Mouse (Mus musculus) CD4-positive, CD25-positive, alpha-beta regulatory T cell, adult 4 months (primary cell): ENCODE results near the gene Rab4a. TPM values are rescaled to one million over a fixed set of nuclear protein-coding genes. Genes with fewer than 3 reads are reported as not detected.

Experiments used
- ATAC-seq: one replicate; pipeline ENCODE4 v1.8.0; 2017
- polyA plus RNA-seq, 2 experiments: library from polyadenylated mRNA; unstranded; fragments of 100-300 nt; shearing (Covaris generic); gene quantifications; one replicate each; pipeline ENCODE4 v1.2.1; 2017

The Rab4a gene
- polyA plus RNA-seq, 2 experiments from 2014 or later = 2.7 to 9.6 TPM

- no peak for ATAC-seq
Observed at GRCm38 (mm10) chr8:123815325-123815724, 9.5 kb downstream of the Rab4a start.

GRCm38 (mm10) chr8:123816939-123817338, 11.2 kb downstream of the Rab4a start:
- ATAC-seq = no peak

GRCm38 (mm10) chr8:123817747-123818146, 12.0 kb downstream of the Rab4a start:
- no peak for ATAC-seq

GRCm38 (mm10) chr8:123819683-123820610, 14.2 kb downstream of the Rab4a start:
- no peak for ATAC-seq

GRCm38 (mm10) chr8:123820780-123821179, 15.0 kb downstream of the Rab4a start:
- no peak for ATAC-seq

- ATAC-seq = no peak
Observed at GRCm38 (mm10) chr8:123823111-123823510, 17.3 kb downstream of the Rab4a start.

GRCm38 (mm10) chr8:123823532-123824123, 17.8 kb downstream of the Rab4a start:
- no peak for ATAC-seq

GRCm38 (mm10) chr8:123826001-123826400, 20.2 kb downstream of the Rab4a start:
- ATAC-seq = no peak

- ATAC-seq = no peak
Observed at GRCm38 (mm10) chr8:123826758-123827157, 21.0 kb downstream of the Rab4a start.

GRCm38 (mm10) chr8:123827523-123827922, 21.7 kb downstream of the Rab4a start:
- no peak for ATAC-seq

GRCm38 (mm10) chr8:123832757-123833156, 27.0 kb downstream of the Rab4a start:
- ATAC-seq = peak; percentile 39

- ATAC-seq = peak; percentile 56
Observed at GRCm38 (mm10) chr8:123835451-123835850, 29.7 kb downstream of the Rab4a start.

GRCm38 (mm10) chr8:123836354-123836753, 30.6 kb downstream of the Rab4a start:
- ATAC-seq = no peak

GRCm38 (mm10) chr8:123838496-123838895, 32.7 kb downstream of the Rab4a start:
- no peak for ATAC-seq

GRCm38 (mm10) chr8:123840578-123841345, 35.0 kb downstream of the Rab4a start:
- ATAC-seq = no peak

GRCm38 (mm10) chr8:123842086-123842485, 36.3 kb downstream of the Rab4a start:
- ATAC-seq = no peak

GRCm38 (mm10) chr8:123844341-123844740, 38.6 kb downstream of the Rab4a start:
- no peak for ATAC-seq

GRCm38 (mm10) chr8:123845114-123845513, 39.3 kb downstream of the Rab4a start:
- no peak for ATAC-seq

GRCm38 (mm10) chr8:123845991-123846390, 40.2 kb downstream of the Rab4a start:
- no peak for ATAC-seq

- no peak for ATAC-seq
Observed at GRCm38 (mm10) chr8:123846509-123846908, 40.7 kb downstream of the Rab4a start.

GRCm38 (mm10) chr8:123847546-123847945, 41.8 kb downstream of the Rab4a start:
- ATAC-seq = no peak

GRCm38 (mm10) chr8:123849352-123849751, 43.6 kb downstream of the Rab4a start:
- ATAC-seq = no peak

GRCm38 (mm10) chr8:123851590-123851989, 45.8 kb downstream of the Rab4a start:
- ATAC-seq = no peak
